Mouse (Mus musculus): ENCODE measurements around the gene Dock1.

DNA sequence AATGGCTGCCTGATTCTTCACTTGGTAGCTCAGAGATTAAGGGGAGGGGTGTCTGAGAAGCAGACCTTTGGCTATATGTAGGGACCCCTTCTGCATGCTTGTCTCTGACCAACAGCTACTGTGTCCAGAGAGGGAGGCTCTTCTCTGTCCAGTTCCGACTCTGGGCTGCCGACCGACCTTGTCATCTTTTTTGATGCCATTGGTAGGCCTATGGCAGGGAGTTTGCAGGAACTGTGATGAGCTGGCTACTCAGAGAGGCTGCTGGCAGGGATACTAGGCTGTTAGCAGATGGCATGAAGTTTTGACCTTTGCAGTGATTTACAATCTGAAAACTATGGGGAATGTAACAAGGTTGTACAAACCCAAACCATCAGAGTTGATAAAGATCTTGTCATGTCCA is 109.3 kb downstream of the Dock1 start:
- TF ChIP-seq IRF4 (IDR thresholded peaks at IDR 0.05; ENCODE audit: low read depth, low read length), result no peak
- TF ChIP-seq CHD2 (IDR thresholded peaks at IDR 0.05; ENCODE audit: low read length), result no peak
- no peak for TF ChIP-seq UBTF (IDR thresholded peaks at IDR 0.05; ENCODE audit: low read depth, low read length)
- no peak for TF ChIP-seq ELF1 (IDR thresholded peaks at IDR 0.05; ENCODE audit: low read depth, low read length)
- no peak for TF ChIP-seq POLR2AphosphoS2 (IDR thresholded peaks at IDR 0.05; ENCODE audit: low read depth, low read length)
- no peak for TF ChIP-seq HCFC1 (IDR thresholded peaks at IDR 0.05; ENCODE audit: low read depth, low read length)
- no peak for TF ChIP-seq MAX (IDR thresholded peaks at IDR 0.05; ENCODE audit: low read length)
- no peak for TF ChIP-seq TBP (conservative IDR thresholded peaks at IDR 0.05; ENCODE audit: low read depth, low read length)

Data from CH12.LX (cell line).